Mouse (Mus musculus) CH12.LX (cell line): Measurements from ENCODE around the gene Cerkl.

Source experiments
- BHLHE40 ChIP-seq: IDR thresholded peaks from 2 replicates; pipeline ENCODE4 v1.6.1; 2011; ENCODE audit warnings: mild to moderate bottlenecking, low read depth, low read length, improper control_type of control experiment
- CTCF ChIP-seq, 2 experiments: IDR thresholded peaks in 1 of 2; conservative IDR thresholded peaks in 1 of 2; 2 replicates each; pipeline ENCODE4 v1.5.1; 2011 to 2012; ENCODE audit warnings: low read depth in 2 of 2, low read length in 2 of 2, improper control_type of control experiment in 1 of 2, inconsistent platforms in 1 of 2, mild to moderate bottlenecking in 1 of 2, moderate library complexity in 1 of 2
- EP300 ChIP-seq: IDR thresholded peaks from 2 replicates; pipeline ENCODE4 v1.6.1; 2011; ENCODE audit warnings: low read length, improper control_type of control experiment
- ETS1 ChIP-seq: conservative IDR thresholded peaks from 2 replicates; pipeline ENCODE4 v1.6.1; 2012; ENCODE audit warnings: low read depth, mild to moderate bottlenecking, inconsistent platforms, low read length, improper control_type of control experiment, moderate library complexity
- JUND ChIP-seq: conservative IDR thresholded peaks from 2 replicates; pipeline ENCODE4 v1.6.1; 2011; ENCODE audit warnings: low read depth, low read length, improper control_type of control experiment
- MAZ ChIP-seq: IDR thresholded peaks from 2 replicates; pipeline ENCODE4 v1.6.1; 2012; ENCODE audit warnings: low read depth, mild to moderate bottlenecking, inconsistent platforms, low read length, improper control_type of control experiment, moderate library complexity
- POLR2A ChIP-seq: IDR thresholded peaks from 2 replicates; pipeline ENCODE4 v1.6.1; 2011; ENCODE audit warnings: low read depth, mild to moderate bottlenecking, improper control_type of control experiment, low read length
- USF1 ChIP-seq: IDR thresholded peaks from 2 replicates; pipeline ENCODE4 v1.6.1; 2014; ENCODE audit warnings: low read depth, mild to moderate bottlenecking, inconsistent platforms, low read length, improper control_type of control experiment

GRCm38 (mm10) chr2:79449371-79449770 lies 7.2 kb downstream of the Cerkl start:
- TF ChIP-seq USF1 (no peak), JUND (no peak), CTCF (conservative IDR thresholded peaks at IDR 0.05 in 1 of 2, IDR thresholded peaks at IDR 0.05 in 1 of 2; ENCODE audit: low read depth in 2 of 2, low read length in 2 of 2) (no peak), POLR2A (no peak), MAZ (no peak), EP300 (no peak), BHLHE40 (no peak), ETS1 (no peak)
